ENCODE assay signal across 16 mouse cellular contexts in the genomic region with DNA sequence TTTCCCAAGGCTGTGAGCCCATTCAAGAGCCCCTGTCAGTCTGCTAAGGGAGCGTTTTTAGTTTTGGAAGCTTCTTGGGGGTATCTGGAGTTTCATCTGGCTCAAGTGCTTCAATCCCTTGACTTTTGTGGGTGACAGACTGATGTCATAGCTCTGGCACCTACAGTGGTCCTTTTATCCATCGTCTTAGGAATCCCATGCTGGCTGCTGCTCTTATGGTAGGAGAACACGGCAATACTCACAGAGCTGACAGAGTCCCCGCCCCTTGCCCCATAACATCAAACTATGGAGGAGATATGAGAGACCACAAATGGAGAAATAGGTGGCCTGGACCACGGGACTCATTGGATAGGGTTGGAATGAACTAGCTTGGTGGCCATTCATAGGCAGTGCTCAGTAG.
A peak's percentile ranks its signal among the peaks of the same experiment; 100 is the strongest.
DNase-seq lines count a peak whose midpoint lies in the region; TF ChIP-seq lines count a peak whose summit lies in the region.
"Had no signal": no experiment of that assay in that cellular context is flagged by ENCODE, and none has a peak within 500 bp of the region (broad histone marks: within the 10 kb centered on the region; RNA-seq: fewer than 3 reads in every experiment).

No protein-coding gene starts in this region.

- H3K4me3 ChIP-seq in gastrocnemius, adult 2 months = no peak overlapping the region
- H3K4me3 ChIP-seq in layer of hippocampus, adult 2 months = no peak overlapping the region

- DNase-seq in gastrocnemius, adult 2 months = no peak
- DNase-seq in gastrocnemius, adult 8-10 months (ENCODE audit: low spot score in 2 of 2) = no peak
- peak; percentile 91 for DNase-seq in heart, adult 11 months
- DNase-seq in heart, adult 18-20 months = no peak
- DNase-seq in layer of hippocampus, adult 2 months (ENCODE audit: low spot score in 2 of 2) = no peak
- DNase-seq in layer of hippocampus, postnatal 25 days (ENCODE audit: extremely low spot score in 1 of 2, low spot score in 1 of 2) = no peak
- DNase-seq: adrenal gland, adult 2 months; adrenal gland, adult 8-10 months; adrenal gland, postnatal 10 days; adrenal gland, postnatal 14 days; adrenal gland, postnatal 25 days; adrenal gland, postnatal 36 days; B cell, adult 2 months; cerebellum, adult 11 months; cerebellum, adult 11-12 months; cerebellum, adult 18-20 months had no signal

- intact Hi-C loops in gastrocnemius, adult 2 months (cut with DNase I) = no loop called here

- TF ChIP-seq CTCF in gastrocnemius, adult 2 months (IDR thresholded peaks at IDR 0.05) = no peak
- no peak for TF ChIP-seq CTCF in layer of hippocampus, adult 2 months (conservative IDR thresholded peaks at IDR 0.05)

- peak overlapping the region; percentile 10; the same call in 1 of the 2 replicates for H3K27ac ChIP-seq in gastrocnemius, adult 2 months
- H3K27ac ChIP-seq in layer of hippocampus, adult 2 months = 0 out of 2 replicates have a peak overlapping the region, but pooled peaks have one; percentile 10
